Mouse (Mus musculus) gastrocnemius, adult 2 months (tissue): ENCODE data around the gene Rps12-ps3. TPM values are rescaled to one million over a fixed set of nuclear protein-coding genes. Genes with fewer than 3 reads are reported as not detected.

ENCODE experiments used
- DNase-seq: peaks from one replicate; pipeline ENCODE4 v3.0.0; 2022
- H3K27ac ChIP-seq: fragments of 200-600 bp; 2 replicates; pipeline ENCODE4 v1.8.1; 2022; ENCODE audit warnings: mild to moderate bottlenecking
- H3K4me3 ChIP-seq: fragments of 200-600 bp; 2 replicates; pipeline ENCODE4 v1.8.1; 2022; ENCODE audit warnings: mild to moderate bottlenecking, moderate library complexity
- CTCF ChIP-seq: fragments of 200-600 bp; IDR thresholded peaks from 2 replicates; pipeline ENCODE4 v1.8.1; 2022; ENCODE audit warnings: antibody characterized with exemption, mild to moderate bottlenecking, moderate library complexity
- intact Hi-C: fragments of 180-260 bp; cut with DNase I; formaldehyde crosslinking; loops from one replicate; pipeline ENCODE4 v1.15.1; 2025
- long read RNA-seq, 2 experiments: library from polyadenylated mRNA; stranded (forward); transcript quantifications; one replicate each; pipeline ENCODE4 v2.0.0; 2021
- total RNA-seq, 2 experiments: library from RNA; stranded (reverse); gene quantifications; 2 replicates each; pipeline ENCODE4 v1.2.3; 2021

The Rps12-ps3 gene
- 100 to 1,000 TPM; 256 to 333 TPM for total RNA-seq
- long read RNA-seq, experiment 1, transcript Rps12-ps3-201 (1 exons, 494 nt): major isoform, 5 of 5 reads
- long read RNA-seq, experiment 1, partial matches to known transcripts: 0 of 5 reads
- long read RNA-seq, experiment 1, other reads (novel, unspliced or antisense): 0 of 5 reads
- long read RNA-seq, experiment 2, transcript Rps12-ps3-201 (1 exons, 494 nt): major isoform, 10 of 10 reads
- long read RNA-seq, experiment 2, partial matches to known transcripts: 0 of 10 reads
- long read RNA-seq, experiment 2, other reads (novel, unspliced or antisense): 0 of 10 reads

DNA sequence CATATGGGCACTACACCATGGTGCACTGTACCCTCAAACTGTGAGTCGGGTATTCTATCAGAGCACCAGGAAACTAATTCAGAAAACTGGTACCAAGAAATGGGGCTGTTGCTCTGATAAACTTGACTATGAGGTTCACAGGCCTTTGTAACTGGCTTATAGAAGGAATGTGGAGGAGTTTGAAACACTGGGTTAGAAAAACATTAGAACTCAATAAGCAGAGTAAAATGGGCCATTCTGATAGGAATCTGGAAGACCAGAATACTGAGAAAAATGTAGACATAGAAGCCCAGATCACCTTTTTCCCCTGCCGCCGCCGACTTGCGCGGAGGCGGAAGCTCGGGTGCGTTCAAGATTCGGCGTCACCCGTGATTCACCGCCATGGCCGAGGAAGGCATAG is at the start of gene Rps12-ps3:
Gene Rps12-ps3, plus strand, starts transcription at position 301 of the 400 bp plus-strand sequence.
- Histone ChIP-seq H3K27ac (no peak within 1 kb of the TSS), H3K4me3 (no peak within 1 kb of the TSS)
- no peak for TF ChIP-seq CTCF
- DNase-seq: no peak
- intact Hi-C loops: no loop called here

DNA sequence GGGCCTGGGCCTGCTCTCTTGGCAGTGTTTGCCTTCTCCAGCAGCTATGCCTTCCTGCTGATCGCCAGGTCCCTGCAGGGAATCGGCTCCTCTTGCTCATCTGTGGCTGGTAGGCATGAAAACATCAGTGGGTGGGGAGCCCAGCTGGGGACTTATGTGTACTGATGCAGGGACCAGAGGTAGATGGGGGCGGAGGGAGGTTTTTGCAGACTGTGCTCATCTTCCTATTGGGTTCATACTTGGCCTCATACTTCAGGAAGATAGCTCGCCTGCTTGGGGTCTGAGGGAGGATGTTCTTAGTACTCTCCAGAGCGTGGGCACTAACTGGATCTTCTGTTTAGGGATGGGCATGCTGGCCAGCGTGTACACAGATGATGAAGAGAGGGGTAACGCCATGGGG is 48.9 kb upstream of the Rps12-ps3 start:
- DNase-seq: no peak
- H3K27ac ChIP-seq: no peak overlapping the region
- TF ChIP-seq CTCF: no peak
- intact Hi-C loops: no loop called here
- H3K4me3 ChIP-seq: no peak overlapping the region

DNA sequence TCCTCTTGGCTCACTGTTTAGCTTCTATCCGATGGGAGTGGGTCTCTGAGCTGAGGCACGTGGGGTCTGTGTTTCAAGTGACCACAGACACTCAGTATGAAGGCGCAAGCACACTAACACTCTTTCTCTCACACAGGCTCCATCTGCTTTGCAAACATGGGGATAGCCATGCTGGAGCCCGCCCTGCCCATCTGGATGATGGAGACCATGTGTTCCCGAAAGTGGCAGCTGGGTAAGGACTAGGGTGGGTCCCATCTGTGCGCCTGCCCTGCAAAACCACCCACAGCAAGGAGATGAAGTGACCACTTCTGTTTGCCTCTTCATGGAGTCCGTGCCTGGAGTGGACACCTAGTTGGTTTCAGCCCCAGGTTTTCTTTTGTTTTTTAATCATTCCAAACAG is 45.7 kb upstream of the Rps12-ps3 start:
- H3K27ac ChIP-seq: no peak overlapping the region
- no peak overlapping the region for H3K4me3 ChIP-seq
- no peak for DNase-seq
- intact Hi-C loops: no loop called here
- no peak for TF ChIP-seq CTCF

DNA sequence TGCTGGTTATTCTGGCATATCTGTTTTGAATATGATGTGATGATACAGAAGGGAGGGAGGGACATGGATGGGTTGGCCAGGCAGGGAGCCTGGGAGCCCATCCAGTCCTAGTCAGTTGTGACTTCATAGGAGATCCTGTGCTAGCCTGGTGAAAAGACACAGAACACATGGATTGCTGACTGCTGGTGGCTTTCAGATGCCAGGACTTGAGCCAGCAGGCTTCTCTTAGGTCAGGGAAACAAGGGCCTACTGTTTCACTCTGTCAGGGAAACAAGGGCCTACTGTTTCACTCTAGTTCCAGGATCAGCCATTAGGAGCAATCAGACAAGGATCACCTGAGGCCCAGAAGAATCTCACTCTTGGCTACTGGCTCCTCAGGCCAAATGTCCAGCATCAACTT is 41.2 kb upstream of the Rps12-ps3 start:
- intact Hi-C loops: no loop called here
- no peak overlapping the region for H3K4me3 ChIP-seq
- DNase-seq: no peak
- TF ChIP-seq CTCF: no peak
- no peak overlapping the region for H3K27ac ChIP-seq

DNA sequence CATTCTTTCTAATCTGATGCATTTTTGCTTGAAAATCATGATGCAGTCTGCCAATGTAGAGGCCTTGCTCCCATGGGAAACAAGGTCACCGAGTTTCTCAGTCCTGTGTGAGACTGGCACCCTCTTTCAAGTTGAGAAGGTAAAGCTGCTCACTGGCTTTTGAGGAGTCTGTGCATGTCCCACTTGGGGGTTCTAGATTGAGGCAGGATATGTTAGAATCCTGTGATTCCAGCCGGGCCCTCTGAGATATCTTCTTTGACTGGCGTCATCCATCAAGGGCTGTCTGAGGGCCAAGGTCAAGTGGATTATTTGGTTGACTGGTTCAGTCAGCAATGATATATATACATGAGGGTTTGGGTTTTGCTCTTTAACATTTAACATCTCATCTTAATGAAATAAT is 40.1 kb upstream of the Rps12-ps3 start:
- H3K27ac ChIP-seq: no peak overlapping the region
- no peak overlapping the region for H3K4me3 ChIP-seq
- no peak for TF ChIP-seq CTCF
- no peak for DNase-seq
- intact Hi-C loops: no loop called here

DNA sequence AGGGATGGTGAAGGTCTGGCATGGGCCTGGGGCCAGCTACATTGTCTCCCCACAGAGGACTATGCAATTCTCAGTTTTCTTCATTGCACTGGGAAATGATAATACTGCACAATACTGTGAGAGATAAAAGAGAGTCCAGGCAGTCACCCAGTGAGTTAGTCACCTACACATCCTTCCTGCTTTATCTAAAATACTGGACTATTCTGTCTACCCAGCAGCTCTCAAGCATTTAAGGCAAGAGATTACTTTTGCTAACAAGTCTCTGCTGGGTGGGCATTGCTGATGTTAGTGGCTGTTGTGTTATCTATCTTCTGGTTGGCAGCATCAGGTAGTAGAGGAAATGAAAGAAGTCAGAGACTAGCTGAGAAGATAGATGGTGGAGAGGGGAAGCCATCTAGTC is 33.0 kb upstream of the Rps12-ps3 start:
- Histone ChIP-seq H3K27ac (no peak overlapping the region), H3K4me3 (no peak overlapping the region)
- TF ChIP-seq CTCF: no peak
- intact Hi-C loops: no loop called here
- no peak for DNase-seq

DNA sequence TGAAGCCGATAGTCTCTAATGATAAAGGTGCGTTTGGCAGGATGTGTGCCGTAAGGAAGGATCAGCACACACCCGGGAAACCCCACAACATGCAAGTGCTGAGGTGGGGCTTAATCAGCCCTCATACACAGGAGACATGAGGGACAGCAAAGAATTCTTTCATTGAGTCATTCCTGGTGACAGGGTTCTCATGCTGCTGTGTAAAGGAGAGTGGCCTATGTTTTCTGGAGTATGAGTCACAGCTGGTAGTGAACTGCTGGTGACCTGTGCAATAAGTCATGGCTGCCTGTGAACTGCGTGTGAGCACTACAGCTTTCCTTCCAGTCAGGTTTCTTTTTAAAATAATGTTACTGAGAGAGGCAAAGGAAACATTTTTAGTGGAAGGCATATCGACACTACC is 32.3 kb upstream of the Rps12-ps3 start:
- intact Hi-C loops: no loop called here
- no peak overlapping the region for H3K27ac ChIP-seq
- TF ChIP-seq CTCF: no peak
- H3K4me3 ChIP-seq: no peak overlapping the region
- DNase-seq: no peak

GRCm38 (mm10) chr19:59292183-59292839 is 29.8 kb upstream of the Rps12-ps3 start:
- no peak for DNase-seq
- TF ChIP-seq CTCF: no peak
- H3K27ac ChIP-seq: no peak overlapping the region
- H3K4me3 ChIP-seq: no peak overlapping the region
- intact Hi-C loops: no loop called here

DNA sequence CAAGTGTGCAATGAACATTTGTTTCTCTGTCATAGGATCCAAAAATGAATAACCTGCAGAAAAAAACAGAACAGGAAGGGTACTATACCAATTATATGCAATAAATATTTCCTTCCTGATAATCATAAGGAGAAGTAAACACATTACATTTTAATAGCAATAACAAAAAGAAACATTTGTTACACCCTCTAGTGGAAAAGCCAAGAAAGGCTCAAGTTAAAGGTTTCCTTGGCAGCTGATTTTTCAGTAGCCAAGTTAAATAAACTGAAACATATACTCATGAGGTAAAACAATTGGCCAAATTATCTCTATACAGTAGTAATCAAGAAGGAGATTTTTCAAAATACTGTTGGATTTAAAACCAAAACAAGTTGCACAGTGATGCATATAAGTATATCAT is 6.8 kb upstream of the Rps12-ps3 start:
- intact Hi-C loops: no loop called here

DNA sequence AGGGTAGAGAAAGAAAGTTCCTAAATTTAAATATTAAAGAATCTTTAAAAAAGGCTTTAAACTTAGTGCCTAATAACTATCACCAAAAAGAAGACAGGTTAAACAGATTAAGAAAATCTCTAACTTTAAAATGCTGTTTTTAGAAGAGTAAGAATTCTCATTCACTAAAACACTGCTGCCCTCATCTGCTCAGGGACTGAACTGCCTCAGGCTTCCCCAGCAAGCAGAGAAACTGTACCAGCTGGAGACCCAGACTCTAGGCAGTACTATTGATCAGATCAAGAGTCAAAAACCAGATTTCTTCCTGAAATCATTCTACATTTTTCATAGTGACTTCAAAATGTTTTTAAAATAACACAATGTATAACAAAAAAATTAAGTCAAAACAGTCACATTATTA is 5.5 kb upstream of the Rps12-ps3 start:
- intact Hi-C loops: loop anchor here (2.0 kb wide), 1 partner anchor 78 kb away; no protein-coding TSS in a partner anchor
- Histone ChIP-seq H3K27ac (no peak overlapping the region), H3K4me3 (no peak overlapping the region)
- peak; percentile 65 for TF ChIP-seq CTCF
- DNase-seq: no peak

More for the DNA sequence above, 6.8 kb upstream of the Rps12-ps3 start:
- no peak overlapping the region for H3K4me3 ChIP-seq
- H3K27ac ChIP-seq: no peak overlapping the region
- no peak for DNase-seq
- TF ChIP-seq CTCF: peak; percentile 6; the same call in 1 of the 2 replicates

GRCm38 (mm10) chr19:59330816-59331225 is 8.7 kb downstream of the Rps12-ps3 start:
- no peak for DNase-seq
- no peak for TF ChIP-seq CTCF
- intact Hi-C loops: no loop called here
- Histone ChIP-seq H3K27ac (no peak overlapping the region), H3K4me3 (no peak overlapping the region)

GRCm38 (mm10) chr19:59336655-59337054 is 14.6 kb downstream of the Rps12-ps3 start:
- TF ChIP-seq CTCF: no peak
- Histone ChIP-seq H3K27ac (no peak overlapping the region), H3K4me3 (no peak overlapping the region)
- DNase-seq: no peak
- intact Hi-C loops: no loop called here

- Histone ChIP-seq H3K4me3 (no peak overlapping the region), H3K27ac (no peak overlapping the region)
- DNase-seq: no peak
- no peak for TF ChIP-seq CTCF
- intact Hi-C loops: no loop called here
These were observed 16.0 kb downstream of the Rps12-ps3 start for GRCm38 (mm10) chr19:59337872-59338681.
